Mouse (Mus musculus) hindlimb bud, embryonic 11.5 days (tissue): ENCODE measurements at regions not wholly inside any gene's neighbourhood (a gene's known extent, or its start where the extent isn't known, plus 50 kb on each side); places are given as distances from the start of the nearest gene placed in this dataset.

Source experiments
- DNase-seq: peaks from one replicate; pipeline ENCODE4 v3.0.0-alpha.2; 2012; ENCODE audit warnings: low read depth, low spot score; ENCODE audit errors: extremely low spot score

DNA sequence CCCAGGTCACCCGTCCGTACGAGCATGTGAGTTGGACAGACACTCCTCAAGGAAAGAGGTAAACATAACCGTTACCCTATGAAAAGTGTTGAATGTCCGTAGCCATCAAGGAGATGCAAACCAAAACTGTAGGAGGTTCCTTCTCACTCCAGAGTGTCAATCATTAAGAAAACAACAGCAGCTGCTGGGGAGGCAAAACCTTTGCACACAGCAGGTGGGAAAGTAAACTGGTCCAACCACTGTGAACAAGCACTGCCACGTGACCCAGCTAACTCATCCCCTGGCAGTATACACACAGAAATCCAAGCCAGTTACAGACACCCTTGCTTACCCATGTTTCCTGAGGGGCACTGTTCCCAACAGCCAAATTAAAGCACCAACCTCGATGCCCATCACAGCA lies 54.7 kb upstream of the Irx5 start:
- DNase-seq = no peak

DNA sequence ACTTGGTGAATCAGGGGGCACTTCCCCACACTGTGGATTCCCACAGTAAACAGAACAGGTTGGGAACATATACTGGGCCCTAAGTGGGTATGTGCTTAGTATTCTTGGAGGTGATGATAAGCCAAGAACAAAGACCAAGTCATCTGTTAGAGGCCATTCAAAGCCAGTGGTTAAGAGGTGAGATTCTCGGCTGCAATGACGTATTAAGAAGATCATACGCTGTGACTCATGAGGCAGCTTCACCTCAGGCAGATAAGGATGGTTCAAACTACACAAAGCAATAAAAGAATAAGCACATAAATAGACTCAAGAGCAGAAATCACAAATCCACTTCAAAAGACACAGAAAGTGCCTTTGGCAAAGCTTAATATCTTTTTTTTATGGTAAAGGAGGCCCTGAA lies 56.4 kb upstream of the Irx5 start:
- no peak for DNase-seq

DNA sequence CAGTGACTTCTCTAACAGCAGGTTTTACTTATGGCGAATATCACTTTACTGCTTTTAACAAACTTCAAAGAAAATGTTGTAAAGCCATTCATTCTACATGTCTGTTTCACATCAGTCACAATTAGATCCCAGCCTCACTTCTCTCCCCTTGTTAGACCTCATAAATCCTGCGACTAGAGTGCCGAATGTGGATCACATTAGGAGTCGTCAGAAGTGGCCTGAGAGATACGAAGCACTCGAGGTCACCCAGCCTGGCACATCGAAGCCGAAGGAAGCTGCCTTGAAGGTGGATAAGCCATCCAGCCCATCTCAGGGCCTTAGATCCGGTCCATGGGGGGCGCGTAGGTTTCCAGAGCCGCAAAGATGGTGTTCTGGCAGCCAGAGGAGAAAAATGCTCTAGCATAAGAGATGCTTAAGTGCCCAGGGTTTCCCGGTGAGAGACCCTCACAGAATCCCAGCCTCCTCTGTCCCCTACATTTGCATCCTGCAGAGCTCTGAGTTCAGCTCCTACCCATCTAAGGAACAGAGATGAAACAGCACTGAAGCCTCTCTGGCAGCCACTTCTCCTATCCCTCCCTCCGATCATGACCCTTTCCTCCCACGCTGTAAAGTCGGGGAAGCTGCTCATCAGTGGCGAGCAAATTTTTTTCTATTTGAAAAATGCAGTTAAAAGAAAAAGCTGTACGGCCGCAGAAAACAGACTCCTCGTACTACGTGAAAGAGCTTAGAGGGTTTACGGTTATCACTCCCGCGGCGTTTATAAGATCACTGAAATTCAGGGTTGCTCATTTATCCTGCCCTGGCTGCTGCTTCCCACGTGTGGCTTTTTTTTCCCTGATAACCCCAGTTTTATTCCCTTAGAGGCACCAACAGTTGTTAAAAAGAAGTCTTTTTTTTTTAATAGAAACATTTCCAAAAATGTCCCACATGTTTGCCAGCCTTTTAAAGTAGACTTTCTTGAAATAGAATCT lies 70.3 kb upstream of the Irx5 start:
- DNase-seq = peak; percentile 76

DNA sequence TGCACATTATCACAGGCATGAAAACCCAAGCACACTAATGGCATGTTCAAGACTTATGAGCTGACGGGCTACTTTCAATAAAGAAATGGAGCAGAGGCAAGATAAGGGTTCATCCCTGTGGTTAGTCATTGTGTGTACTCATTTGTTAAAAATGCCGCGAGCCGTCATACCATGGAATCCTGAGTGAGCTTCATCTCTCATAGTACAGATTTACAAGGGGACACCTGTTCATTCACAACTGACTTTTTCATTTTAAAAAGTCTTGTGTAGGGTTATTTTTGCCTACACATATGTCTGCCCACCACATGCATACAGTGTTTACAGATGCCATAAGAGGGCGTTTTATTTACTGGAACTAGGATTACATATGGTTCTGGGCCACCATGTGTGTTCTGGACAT lies 81.7 kb upstream of the Irx5 start:
- no peak for DNase-seq

DNA sequence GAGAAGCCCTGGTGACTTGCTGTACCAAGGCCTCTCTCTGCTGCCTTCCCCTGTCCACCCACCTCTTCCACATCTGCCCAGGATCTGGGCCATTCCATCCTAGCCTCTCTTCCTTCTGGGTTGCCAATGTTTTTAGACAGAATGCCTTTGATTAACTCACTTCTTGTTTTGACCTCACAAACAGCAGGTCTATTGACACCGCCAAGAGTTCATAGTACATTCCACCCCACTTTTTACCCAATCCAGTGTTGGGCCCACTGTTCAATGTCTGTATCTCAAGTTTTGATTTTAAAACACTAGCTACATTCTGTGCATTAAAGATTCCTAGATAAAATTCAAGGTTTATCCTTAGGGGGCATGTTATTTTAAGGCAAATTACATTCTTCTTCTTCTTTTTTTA lies 84.7 kb upstream of the Irx5 start:
- no peak for DNase-seq

DNA sequence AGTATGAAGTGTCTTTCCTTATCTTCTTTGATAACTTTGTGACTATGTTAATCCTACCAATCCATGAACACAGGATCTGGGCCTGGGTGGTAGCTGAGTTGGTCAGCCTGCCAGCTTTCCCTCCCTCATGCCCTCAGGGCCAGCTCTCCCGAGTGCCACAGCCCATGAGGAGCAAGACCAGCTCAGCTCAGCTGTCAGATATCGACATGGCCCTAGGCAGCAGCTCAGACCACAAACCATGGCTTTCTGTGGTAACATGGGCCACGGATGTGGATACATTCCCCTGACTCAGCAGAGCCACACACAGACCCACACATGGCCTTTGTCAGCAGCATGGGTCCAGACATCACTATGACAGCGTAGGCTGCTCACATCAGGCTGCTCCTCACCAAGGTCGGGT lies 85.4 kb upstream of the Irx5 start:
- DNase-seq = no peak

DNA sequence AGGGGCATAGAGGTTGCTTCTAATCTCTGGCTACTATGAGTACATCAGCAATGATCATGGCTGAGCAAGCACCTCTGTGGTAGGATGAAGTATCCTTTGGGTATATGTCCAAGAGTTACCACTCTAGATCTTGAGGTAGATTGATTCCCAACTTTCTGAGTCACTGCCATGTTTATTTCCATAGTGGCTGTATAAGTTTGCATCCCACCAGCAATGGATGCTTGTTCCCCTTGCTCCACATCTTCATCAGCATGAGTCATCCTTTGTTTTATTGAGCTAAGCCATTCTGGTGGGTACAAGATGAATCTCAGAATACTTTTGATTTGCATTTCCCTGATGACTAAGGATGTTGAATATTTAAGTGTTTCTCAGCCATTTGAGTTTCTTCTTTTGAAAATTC lies 86.8 kb upstream of the Irx5 start:
- DNase-seq = no peak

DNA sequence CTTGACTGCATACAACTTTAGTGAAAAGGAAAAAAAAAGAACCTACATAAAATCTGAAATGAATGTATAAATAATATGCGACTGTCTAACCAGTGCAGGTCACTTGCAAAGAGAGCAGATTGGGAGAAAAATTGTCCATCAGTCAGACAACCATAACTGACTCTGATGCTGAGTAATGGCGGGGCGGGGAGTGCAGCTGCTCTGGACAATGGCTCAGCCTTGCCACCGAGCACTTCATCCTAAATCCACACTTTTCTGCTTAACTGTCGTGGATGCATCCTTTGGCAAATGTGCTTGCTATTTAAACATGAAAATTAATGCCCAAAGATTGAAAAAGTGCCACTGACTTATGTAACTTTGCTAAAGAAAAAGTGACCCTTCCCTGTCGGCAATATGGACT lies 90.0 kb upstream of the Irx5 start:
- DNase-seq = no peak

DNA sequence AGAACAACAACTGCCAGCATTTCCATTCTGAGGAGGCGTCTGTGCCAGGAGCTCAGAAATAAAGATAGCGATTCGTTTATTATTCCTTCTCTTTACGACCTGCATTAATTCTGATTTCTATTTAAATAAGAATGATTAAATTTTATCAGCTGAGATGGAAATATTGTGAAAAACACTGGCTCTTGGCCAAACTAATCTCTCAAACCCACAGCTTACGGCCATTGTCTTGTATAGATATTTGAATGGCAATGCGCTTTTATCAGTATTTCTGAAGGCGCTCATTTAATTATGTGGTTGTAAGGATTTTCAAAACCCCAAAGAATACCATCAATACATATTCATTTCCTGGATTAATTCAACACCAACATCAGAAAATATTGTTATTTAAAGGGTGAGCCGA lies 97.4 kb upstream of the Irx5 start:
- DNase-seq = no peak

DNA sequence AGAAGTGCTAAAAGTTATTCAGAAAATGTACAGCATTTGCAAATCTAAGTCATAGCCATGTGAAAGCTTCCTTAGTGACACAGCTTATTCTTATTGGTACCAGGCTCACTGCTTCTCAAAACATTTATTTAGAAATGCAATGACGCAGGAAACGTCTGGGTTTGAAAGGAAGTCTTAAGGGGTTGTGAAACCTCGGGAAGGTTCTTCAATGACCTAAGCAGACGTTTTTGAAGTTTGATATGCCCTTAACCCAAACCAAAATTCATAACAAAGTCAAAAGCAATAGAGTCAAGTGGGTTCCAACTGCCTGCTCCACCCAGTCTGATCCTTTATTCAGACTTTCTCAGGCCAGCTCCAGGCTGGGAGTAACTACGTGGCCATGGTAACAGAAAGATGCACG lies 99.2 kb upstream of the Irx5 start:
- no peak for DNase-seq

DNA sequence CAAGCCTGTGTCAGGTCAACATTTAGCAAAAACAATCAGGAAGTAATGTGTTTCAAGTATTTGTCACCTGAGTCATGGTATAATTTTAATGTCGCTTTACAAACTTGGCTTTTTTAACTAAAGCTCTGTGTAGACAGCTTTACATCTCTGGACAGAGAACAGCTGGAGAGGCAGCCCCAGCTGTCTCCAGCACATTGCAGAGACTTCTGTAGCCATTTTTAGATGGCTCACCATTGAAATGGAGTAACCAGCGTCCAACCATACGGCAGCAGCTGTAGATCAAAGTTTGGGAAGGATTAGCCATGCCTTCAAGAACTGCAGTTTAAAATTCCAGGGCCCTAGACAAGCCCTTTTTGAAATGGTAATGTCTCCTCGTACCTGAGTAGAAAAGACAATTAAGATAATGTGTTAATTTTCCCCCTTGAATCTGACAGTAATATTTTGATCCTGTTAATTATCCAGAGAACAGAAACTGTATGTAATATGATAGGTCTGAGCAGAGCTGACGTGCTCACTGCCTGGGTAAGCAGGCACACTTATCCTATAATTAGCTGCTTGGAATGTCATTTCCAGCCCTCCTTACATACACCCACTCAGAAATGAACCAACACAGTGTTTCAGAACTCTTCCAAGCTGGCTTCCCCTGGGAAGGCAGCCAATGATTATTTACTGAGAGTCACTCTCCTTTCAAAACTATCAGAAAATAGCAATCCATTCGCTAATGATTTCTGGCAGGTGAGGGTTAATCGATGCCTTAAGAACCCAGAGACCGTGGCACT lies 104.6 kb upstream of the Irx5 start:
- no peak for DNase-seq

DNA sequence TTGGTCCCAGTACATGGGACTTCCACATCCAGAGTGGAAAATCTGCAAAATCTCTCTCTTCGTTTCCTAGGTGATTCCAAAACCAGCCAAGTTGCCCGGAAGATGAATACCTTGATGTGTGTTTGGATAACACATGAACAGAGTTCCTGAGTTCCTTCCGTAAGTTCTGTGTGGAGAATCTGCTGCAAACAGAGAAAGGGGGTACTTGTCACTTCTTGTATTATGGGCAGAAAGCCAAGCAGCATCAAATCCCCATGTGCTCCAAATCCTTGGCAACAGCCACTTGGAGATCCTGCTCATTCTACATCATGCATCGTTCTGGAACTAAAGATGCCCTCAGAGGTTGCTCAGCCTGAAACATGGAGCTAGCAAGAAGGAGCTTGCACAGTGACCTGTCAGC lies 111.1 kb upstream of the Irx5 start:
- DNase-seq = no peak

DNA sequence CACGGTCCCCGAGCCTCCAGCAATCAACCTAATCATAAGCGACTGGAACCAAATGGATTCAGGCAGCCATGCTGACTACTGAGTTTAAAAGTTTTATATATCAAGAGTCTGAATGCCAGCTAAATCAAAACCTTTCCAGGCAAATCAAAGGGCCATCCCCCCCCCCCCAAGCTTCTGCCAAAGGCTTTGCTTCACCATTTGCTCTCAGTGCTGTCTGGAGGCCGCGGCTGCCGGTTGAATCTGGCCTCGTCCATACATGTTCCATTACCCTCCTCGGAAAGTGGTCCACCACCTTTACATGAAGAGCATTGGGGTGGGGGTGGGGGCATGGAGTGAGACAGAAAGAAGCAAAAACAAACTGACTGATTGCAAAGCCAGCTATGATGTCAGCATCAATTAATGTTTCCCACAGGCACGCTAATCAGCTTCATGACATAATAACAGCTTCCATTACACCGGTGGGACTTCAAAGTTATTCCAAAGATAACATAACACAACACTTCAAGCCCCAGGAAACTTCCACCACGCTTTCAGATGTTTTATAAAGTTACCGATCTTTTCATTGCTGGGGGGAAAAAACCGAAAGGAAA lies 116.6 kb upstream of the Irx5 start:
- DNase-seq = no peak

DNA sequence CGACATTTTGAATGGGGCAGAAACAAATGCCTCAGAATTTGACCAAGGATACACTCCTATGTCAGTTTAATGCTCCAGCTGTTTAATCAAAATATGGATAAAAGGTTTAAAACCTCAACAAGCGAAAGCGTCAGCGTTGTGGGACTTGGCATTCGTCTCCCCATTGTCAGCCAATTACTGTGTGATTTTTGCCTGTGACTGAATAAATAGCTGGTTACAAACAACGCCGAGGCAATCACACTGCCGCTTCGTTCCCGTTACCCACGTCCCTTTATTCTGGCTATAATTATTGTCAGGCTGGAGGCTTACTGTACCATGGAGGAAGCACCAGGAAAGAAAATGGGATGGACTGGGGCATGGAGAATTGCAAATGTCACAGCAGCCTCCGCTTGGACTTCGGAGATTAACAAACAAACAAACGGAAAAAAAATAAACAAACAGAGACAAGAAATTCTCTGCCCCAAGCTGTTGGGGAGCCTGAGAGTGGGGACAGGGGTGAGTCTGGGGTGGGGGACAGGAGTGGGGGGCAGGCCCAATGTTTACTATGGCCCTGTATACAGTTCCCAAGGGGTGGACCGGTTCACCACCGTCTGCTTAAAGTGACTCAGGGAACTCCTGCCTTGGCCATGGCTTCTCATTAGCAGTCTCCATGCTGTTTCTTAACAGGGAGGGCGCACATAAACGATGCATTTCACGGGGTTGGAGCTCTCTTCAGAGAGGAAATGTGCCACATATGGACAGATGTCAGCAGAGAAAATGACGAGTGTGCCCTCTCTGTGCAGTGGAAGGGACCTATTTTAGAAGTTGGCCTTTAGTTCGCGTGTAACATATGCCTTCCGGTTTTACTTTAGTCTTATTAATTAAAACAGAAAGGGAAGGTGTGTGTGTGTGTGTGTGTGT lies 125.8 kb upstream of the Irx5 start:
- DNase-seq = no peak

DNA sequence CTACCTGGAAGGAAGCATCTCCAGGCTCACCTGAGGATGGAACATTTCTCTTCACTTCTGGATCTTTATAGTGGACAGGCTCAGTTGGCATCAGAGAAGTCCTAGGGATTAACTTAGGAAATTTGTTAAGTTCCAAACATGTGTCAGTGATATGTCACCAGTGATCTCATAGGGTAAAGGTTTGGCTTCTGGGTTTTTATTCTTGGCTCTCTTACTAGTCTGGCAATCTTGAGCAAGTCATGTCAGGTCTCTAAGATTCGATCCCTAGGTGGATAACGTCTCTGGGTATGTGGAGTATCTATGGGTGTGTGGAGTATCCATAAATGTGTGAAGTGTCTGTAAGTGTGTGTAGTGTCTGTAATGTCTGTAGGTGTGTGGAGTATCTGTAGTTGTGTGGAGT lies 127.9 kb upstream of the Irx5 start:
- DNase-seq = no peak

DNA sequence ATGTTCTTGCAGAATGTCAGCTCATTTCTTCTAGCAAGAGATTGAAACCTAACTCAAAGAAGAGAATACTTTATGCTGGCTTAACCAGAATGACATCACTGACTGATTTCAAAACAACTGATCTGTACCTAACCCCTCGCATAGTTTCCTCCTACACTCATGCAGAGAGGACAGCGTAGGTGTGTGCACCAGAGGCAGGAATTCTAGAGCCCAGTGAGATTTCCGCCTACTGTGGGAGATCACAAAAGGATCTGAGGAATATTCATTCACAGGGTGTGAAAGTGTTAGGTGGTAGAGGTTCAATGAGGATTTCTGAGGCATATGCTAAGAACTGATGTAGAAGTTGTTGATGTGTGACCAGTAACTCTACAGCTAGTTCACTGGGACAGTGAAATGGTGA lies 132.5 kb upstream of the Irx5 start:
- DNase-seq = no peak

DNA sequence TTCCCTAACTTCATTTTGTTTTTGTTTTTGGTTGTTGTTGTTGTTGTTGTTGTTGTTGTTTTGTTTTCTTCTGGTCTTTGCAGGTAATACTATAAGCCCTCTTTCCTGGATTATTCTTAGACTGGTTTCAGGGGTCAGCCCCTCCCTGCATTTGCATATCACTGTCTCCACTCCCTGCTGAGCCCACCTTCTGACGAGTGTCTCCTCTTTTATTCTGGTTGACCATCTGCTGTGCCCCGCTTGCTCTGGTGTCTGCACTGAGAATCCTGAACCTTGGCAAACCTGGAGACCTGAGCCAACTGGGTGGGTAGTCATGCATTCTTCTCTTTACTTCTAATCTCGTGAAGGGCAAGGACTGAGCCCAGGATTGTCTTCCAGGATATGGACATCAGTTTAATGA lies 134.4 kb upstream of the Irx5 start:
- no peak for DNase-seq

DNA sequence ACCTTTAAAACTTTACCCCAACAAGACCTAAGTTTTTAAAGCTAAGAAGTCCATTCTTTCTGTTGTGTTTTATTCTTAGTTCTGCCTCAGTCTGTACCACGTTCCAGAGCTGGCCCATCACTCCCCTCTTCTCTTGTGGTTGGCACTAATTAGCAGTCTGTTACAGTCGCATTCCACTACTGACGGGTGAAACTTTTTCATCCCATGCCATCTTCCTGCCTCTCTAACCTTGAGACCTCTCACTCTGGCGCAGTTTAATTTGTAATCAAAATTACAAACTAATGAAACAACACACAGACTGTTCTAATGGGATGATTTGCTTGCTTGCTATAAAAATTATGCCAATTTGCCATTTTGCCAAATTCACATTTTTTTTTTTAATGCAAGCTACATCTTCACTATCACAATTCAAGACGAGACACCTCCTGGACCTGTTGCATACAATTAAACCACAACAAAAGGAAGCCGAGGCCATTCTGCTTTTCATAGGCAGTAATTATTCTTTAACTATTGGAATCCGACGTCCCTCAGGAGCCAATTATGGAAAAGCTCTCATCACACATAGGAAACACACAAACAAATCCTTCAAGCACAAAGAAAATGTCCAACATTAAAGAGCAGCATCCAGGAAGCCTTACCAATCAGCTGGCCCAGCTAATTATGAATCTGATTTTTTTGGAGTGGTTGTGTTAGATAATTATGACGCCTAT lies 138.1 kb upstream of the Irx5 start:
- no peak for DNase-seq

DNA sequence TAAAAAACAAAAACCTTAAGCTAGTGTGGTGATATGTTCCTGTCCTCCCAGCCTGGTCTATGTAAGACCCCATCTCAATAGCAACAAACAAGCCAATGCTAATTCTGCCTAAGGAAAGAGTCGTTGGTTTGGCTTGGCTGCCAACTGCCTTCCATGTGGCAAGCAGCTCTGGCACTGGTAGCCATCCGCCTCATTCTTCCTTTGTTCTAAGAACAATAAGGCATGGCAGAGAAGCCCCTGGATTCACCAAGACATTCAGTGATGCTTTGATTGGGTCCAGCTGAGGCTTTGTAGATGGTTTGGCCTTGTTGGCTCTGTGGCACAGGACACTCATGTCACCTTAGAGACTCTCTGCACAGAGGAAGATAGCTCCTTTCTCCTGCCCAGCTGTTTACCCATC lies 139.9 kb upstream of the Irx5 start:
- DNase-seq = no peak

DNA sequence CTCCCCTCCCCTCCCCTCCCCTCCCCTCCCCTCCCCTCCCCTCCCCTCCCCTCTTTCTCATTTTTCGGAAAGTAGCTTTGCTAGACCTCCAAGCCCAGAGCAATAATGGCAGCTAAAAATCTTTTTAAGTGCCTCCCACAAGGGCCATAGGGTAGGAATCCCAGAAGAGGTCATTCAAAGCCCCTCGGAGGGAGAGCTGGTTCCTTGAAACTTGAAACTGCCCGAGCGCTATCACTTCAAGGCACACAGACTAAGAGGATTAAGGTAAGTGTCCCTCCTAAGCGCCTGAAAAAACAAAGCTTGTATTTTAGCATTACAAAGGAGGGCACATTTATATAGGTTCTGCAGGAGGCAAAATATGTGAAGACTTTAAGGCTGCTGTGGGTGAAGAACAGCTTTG lies 141.2 kb upstream of the Irx5 start:
- no peak for DNase-seq
